Mouse (Mus musculus) MEL (cell line): Measurements from ENCODE around the gene Slc7a9.

Experiments
- CHD1 ChIP-seq: IDR thresholded peaks from 2 replicates; pipeline ENCODE4 v1.6.1; 2012; ENCODE audit warnings: low read depth, mild to moderate bottlenecking, inconsistent platforms, low read length, improper control_type of control experiment
- CTCF ChIP-seq, 3 experiments: IDR thresholded peaks in 2 of 3; conservative IDR thresholded peaks in 1 of 3; 2 replicates each; pipeline ENCODE4 v1.5.1; 2011 to 2012; ENCODE audit warnings: low read length in 3 of 3, low read depth in 2 of 3, mild to moderate bottlenecking in 2 of 3, improper control_type of control experiment in 1 of 3, inconsistent platforms in 1 of 3, mixed read lengths in 1 of 3, moderate library complexity in 1 of 3; ENCODE audit not compliant: control insufficient read depth in 1 of 3, insufficient read depth in 1 of 3, poor library complexity in 1 of 3, severe bottlenecking in 1 of 3
- EP300 ChIP-seq, 2 experiments: IDR thresholded peaks; 2 replicates each; pipeline ENCODE4 v1.6.1; 2011; ENCODE audit warnings: improper control_type of control experiment in 2 of 2, low read length in 2 of 2, low read depth in 1 of 2, mild to moderate bottlenecking in 1 of 2
- POLR2A ChIP-seq, 2 experiments: IDR thresholded peaks; 2 replicates each; pipeline ENCODE4 v1.6.1; 2011 to 2012; ENCODE audit warnings: low read length in 2 of 2, mild to moderate bottlenecking in 2 of 2, control low read depth in 1 of 2, improper control_type of control experiment in 1 of 2, low read depth in 1 of 2, moderate library complexity in 1 of 2; ENCODE audit not compliant: control insufficient read depth in 1 of 2, insufficient read depth in 1 of 2, poor library complexity in 1 of 2
- TCF12 ChIP-seq: IDR thresholded peaks from 2 replicates; pipeline ENCODE4 v1.6.1; 2014; ENCODE audit warnings: low read depth, mild to moderate bottlenecking, inconsistent platforms, low read length, improper control_type of control experiment, moderate library complexity

DNA sequence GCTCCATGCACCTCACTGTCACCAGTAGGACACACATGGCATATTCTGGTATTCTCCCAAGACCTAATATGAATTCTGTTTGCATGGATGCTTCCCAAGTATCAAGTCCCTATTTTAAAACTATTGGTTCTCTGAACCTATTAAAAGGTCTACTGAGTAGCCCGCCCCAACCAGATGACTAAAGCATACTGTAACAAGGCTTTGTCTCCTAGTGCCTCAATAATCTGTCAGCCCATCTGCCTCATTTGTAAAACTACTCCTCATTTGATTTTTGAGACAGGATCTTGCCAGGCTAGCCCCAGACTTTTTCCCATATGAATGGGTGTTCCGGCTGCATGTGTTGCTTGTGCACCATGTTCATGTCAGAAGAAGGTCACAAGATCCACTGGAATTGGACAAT is 41.6 kb downstream of the Slc7a9 start:
- TF ChIP-seq POLR2A (IDR thresholded peaks at IDR 0.05; ENCODE audit: control insufficient read depth in 1 of 2, insufficient read depth in 1 of 2, low read depth in 1 of 2, low read length in 2 of 2, poor library complexity in 1 of 2) = no peak
- TF ChIP-seq CTCF (IDR thresholded peaks at IDR 0.05 in 2 of 3, conservative IDR thresholded peaks at IDR 0.05 in 1 of 3; ENCODE audit: control insufficient read depth in 1 of 3, insufficient read depth in 1 of 3, low read depth in 2 of 3, low read length in 3 of 3, poor library complexity in 1 of 3, severe bottlenecking in 1 of 3) = no peak
- no peak for TF ChIP-seq CHD1
- TF ChIP-seq EP300 (IDR thresholded peaks at IDR 0.05; ENCODE audit: low read depth in 1 of 2, low read length in 2 of 2) = no peak
- TF ChIP-seq TCF12 = no peak
